13 mouse cellular contexts compared by ENCODE assay signal in the genomic region with DNA sequence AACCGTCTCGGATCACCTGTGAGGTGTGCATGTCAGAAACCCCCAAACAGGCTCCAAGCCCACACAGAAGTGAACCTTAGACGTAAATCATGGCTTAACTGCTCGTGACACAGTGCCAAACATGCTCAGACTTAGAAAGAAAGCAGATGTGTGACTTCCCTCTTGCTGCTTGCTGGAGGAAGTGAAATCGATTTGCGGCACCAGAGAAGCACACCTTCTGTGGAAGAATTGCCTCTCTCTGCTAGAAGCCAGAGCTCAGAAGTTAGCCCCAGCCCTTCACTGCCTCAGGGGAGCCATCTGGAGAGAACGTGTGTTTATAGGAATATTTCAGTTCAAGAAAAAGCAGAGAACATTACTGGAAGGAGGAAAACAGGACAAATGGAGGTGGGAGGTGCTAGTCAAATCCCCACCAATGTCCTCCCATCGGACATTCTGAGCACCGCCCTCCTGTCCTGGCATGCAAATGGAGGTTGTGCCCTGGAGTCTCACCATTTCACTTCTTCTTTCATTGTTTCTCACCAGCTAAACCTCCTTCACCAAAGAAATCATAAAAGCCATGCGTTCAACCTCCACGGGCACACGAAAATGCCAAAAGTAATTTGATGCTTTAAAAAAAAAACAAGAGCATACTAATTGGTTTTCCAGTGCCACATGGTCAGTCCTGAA. TPM values are rescaled to one million over a fixed set of nuclear protein-coding genes. Genes with fewer than 3 reads are reported as not detected.
DNase-seq lines count a peak whose midpoint lies in the region; ATAC-seq and TF ChIP-seq lines count a peak whose summit lies in the region.
"Had no signal": no experiment of that assay in that cellular context is flagged by ENCODE, and none has a peak within 500 bp of the region (broad histone marks: within the 10 kb centered on the region; RNA-seq: fewer than 3 reads in every experiment).

No protein-coding gene starts in this region.

- H3K9ac ChIP-seq in kidney, postnatal 0 days (ENCODE audit: low read depth, low read length), result peak overlapping the region; percentile 10; the same call in 1 of the 2 replicates
- H3K9ac ChIP-seq in embryonic facial prominence, embryonic 11.5 days (replicated peaks; ENCODE audit: low read length), result no peak overlapping the region
- H3K9ac ChIP-seq in limb, embryonic 15.5 days, result no peak overlapping the region
- H3K9ac ChIP-seq: hindbrain, embryonic 13.5 days had no signal

- no peak for TF ChIP-seq CTCF in kidney, postnatal 0 days (IDR thresholded peaks at IDR 0.05; ENCODE audit: low read depth)

- H3K4me3 ChIP-seq in kidney, postnatal 0 days (replicated peaks; ENCODE audit: low read depth, low read length), result peak overlapping the region; percentile 3; the same call in 1 of the 2 replicates
- H3K4me3 ChIP-seq in embryonic facial prominence, embryonic 11.5 days (ENCODE audit: low read depth, low read length), result no peak overlapping the region
- peak overlapping the region; percentile 22 for H3K4me3 ChIP-seq in limb, embryonic 15.5 days
- H3K4me3 ChIP-seq: hindbrain, embryonic 13.5 days had no signal

- no peaks in the 10 kb centered on the region for H3K27me3 ChIP-seq in kidney, postnatal 0 days (ENCODE audit: insufficient read depth, low read length)
- no peaks in the 10 kb centered on the region for H3K27me3 ChIP-seq in embryonic facial prominence, embryonic 11.5 days (ENCODE audit: control insufficient read depth, insufficient read depth, low read length)
- H3K27me3 ChIP-seq in limb, embryonic 15.5 days, result no peaks in the 10 kb centered on the region
- H3K27me3 ChIP-seq: hindbrain, embryonic 13.5 days had no signal

- no peaks in the 10 kb centered on the region for H3K4me1 ChIP-seq in kidney, postnatal 0 days (replicated peaks; ENCODE audit: insufficient read depth, low read length)
- H3K4me1 ChIP-seq in embryonic facial prominence, embryonic 11.5 days (ENCODE audit: control insufficient read depth, insufficient read depth, low read length), result no peaks in the 10 kb centered on the region
- 0 out of 2 replicates have a peak, but pooled peaks cover 6% of the 10 kb centered on the region for H3K4me1 ChIP-seq in limb, embryonic 15.5 days
- H3K4me1 ChIP-seq: hindbrain, embryonic 13.5 days had no signal

- WGBS in kidney, postnatal 0 days, result 35% methylated on average over 12 of the region's 12 CpGs
- WGBS in embryonic facial prominence, embryonic 11.5 days, result 64% methylated on average over 12 of the region's 12 CpGs
- WGBS in limb, embryonic 15.5 days, result 14% methylated on average over 12 of the region's 12 CpGs

- H3K36me3 ChIP-seq in kidney, postnatal 0 days (ENCODE audit: insufficient read depth, low read length), result no peaks in the 10 kb centered on the region
- H3K36me3 ChIP-seq in embryonic facial prominence, embryonic 11.5 days (replicated peaks; ENCODE audit: control insufficient read depth, insufficient read depth, low read depth, low read length), result no peaks in the 10 kb centered on the region
- H3K36me3 ChIP-seq in limb, embryonic 15.5 days, result no peaks in the 10 kb centered on the region
- H3K36me3 ChIP-seq: hindbrain, embryonic 13.5 days had no signal

- no peaks in the 10 kb centered on the region for H3K9me3 ChIP-seq in kidney, postnatal 0 days (replicated peaks; ENCODE audit: low read length)
- no peaks in the 10 kb centered on the region for H3K9me3 ChIP-seq in embryonic facial prominence, embryonic 11.5 days (replicated peaks; ENCODE audit: control insufficient read depth, low read length)
- no peaks in the 10 kb centered on the region for H3K9me3 ChIP-seq in limb, embryonic 15.5 days
- H3K9me3 ChIP-seq: hindbrain, embryonic 13.5 days had no signal

- no peak overlapping the region for H3K27ac ChIP-seq in kidney, postnatal 0 days
- H3K27ac ChIP-seq in embryonic facial prominence, embryonic 11.5 days (replicated peaks; ENCODE audit: low read depth, low read length), result no peak overlapping the region
- H3K27ac ChIP-seq in limb, embryonic 15.5 days, result peak overlapping the region; percentile 19; the same call in 1 of the 2 replicates
- H3K27ac ChIP-seq: hindbrain, embryonic 13.5 days had no signal

- peak overlapping the region; percentile 37 for H3K4me2 ChIP-seq in kidney, postnatal 0 days (ENCODE audit: low read length)
- H3K4me2 ChIP-seq in embryonic facial prominence, embryonic 11.5 days (ENCODE audit: low read depth, low read length), result no peak overlapping the region
- H3K4me2 ChIP-seq in limb, embryonic 15.5 days, result peak overlapping the region; percentile 40
- H3K4me2 ChIP-seq: hindbrain, embryonic 13.5 days had no signal

- peak; percentile 40 for DNase-seq in kidney, postnatal 0 days (ENCODE audit: low spot score)
- DNase-seq in kidney, adult 8-10 months, result no peak
- peak; percentile 31 for DNase-seq in embryonic facial prominence, embryonic 11.5 days (ENCODE audit: low spot score)
- DNase-seq in spleen, postnatal 36 days (ENCODE audit: low spot score in 2 of 2), result peak; percentile 85
- DNase-seq in urinary bladder, postnatal 10 days (ENCODE audit: low spot score), result no peak
- no peak for DNase-seq in urinary bladder, postnatal 4 days (ENCODE audit: low spot score in 2 of 2)
- DNase-seq: adrenal gland, postnatal 14 days; cerebellum, postnatal 36 days; gastrocnemius, postnatal 10 days; layer of hippocampus, postnatal 36 days; thymus, postnatal 25 days had no signal

- ATAC-seq in kidney, postnatal 0 days (replicated peaks; ENCODE audit: low FRiP score, low read depth), result 0 out of 2 replicates have a peak, but pooled peaks have one; percentile 36
- no peak for ATAC-seq in embryonic facial prominence, embryonic 11.5 days (replicated peaks; ENCODE audit: insufficient number of reproducible peaks, low FRiP score, low TSS enrichment, low read depth)
- ATAC-seq in limb, embryonic 15.5 days (ENCODE audit: insufficient number of reproducible peaks, low FRiP score, low TSS enrichment, low read depth), result no peak

RNA-seq across cellular contexts. Expression of gene Mpeg1, which starts 3.0 kb away (rescaled TPM):
- 0.56 and 0.74 TPM in 2 replicates for polyA plus RNA-seq in kidney, postnatal 0 days (2015; fragmentation: Nextera tagmentation; extraction: Ambion mirVana)
- 0.39 and 0.60 TPM in 2 replicates for polyA plus RNA-seq in embryonic facial prominence, embryonic 11.5 days (2014; fragmentation: Nextera tagmentation; extraction: Ambion mirVana)
- 0.47 and 0.54 TPM in 2 replicates for polyA plus RNA-seq in limb, embryonic 15.5 days (2015; fragmentation: Nextera tagmentation; extraction: Ambion mirVana)

RNA-seq across cellular contexts. Expression of gene Pfpl, which starts 29.8 kb away (rescaled TPM):
- polyA plus RNA-seq in kidney, postnatal 0 days (2015; fragmentation: Nextera tagmentation; extraction: Ambion mirVana), result not detected in 2 replicates
- not detected in 2 replicates for polyA plus RNA-seq in embryonic facial prominence, embryonic 11.5 days (2014; fragmentation: Nextera tagmentation; extraction: Ambion mirVana)
- polyA plus RNA-seq in limb, embryonic 15.5 days (2015; fragmentation: Nextera tagmentation; extraction: Ambion mirVana), result not detected in 2 replicates
- polyA plus RNA-seq: hindbrain, embryonic 13.5 days had no signal

RNA-seq across cellular contexts. Expression of gene Olfr1441, which starts 40.3 kb away (rescaled TPM):
- not detected in 2 replicates for polyA plus RNA-seq in kidney, postnatal 0 days (2015; fragmentation: Nextera tagmentation; extraction: Ambion mirVana)
- not detected in 2 replicates for polyA plus RNA-seq in embryonic facial prominence, embryonic 11.5 days (2014; fragmentation: Nextera tagmentation; extraction: Ambion mirVana)
- polyA plus RNA-seq in limb, embryonic 15.5 days (2015; fragmentation: Nextera tagmentation; extraction: Ambion mirVana), result not detected in 2 replicates
- polyA plus RNA-seq: hindbrain, embryonic 13.5 days had no signal

RNA-seq across cellular contexts. Expression of gene Dtx4, which starts 43.7 kb away (rescaled TPM):
- polyA plus RNA-seq in kidney, postnatal 0 days (2015; fragmentation: Nextera tagmentation; extraction: Ambion mirVana), result 5.0 and 5.6 TPM in 2 replicates
- polyA plus RNA-seq in embryonic facial prominence, embryonic 11.5 days (2014; fragmentation: Nextera tagmentation; extraction: Ambion mirVana), result 14.0 and 14.4 TPM in 2 replicates
- polyA plus RNA-seq in limb, embryonic 15.5 days (2015; fragmentation: Nextera tagmentation; extraction: Ambion mirVana), result 7.7 and 8.0 TPM in 2 replicates

Comparison
In these comparisons a context has a peak if more than half of its experiments do, and no peak if none do; other contexts are left out.
1. DNase-seq: peak in kidney, postnatal 0 days (single experiment), embryonic facial prominence, embryonic 11.5 days (single experiment) and spleen, postnatal 36 days (2 of 2); none in kidney, adult 8-10 months (0 of 2), urinary bladder, postnatal 10 days (single experiment) and urinary bladder, postnatal 4 days (0 of 2).